Mouse (Mus musculus) hindbrain, embryonic 16.5 days (tissue): ENCODE results near the gene Pxylp1. TPM values are rescaled to one million over a fixed set of nuclear protein-coding genes. Genes with fewer than 3 reads are reported as not detected.

Experiments used
- ATAC-seq: fragments of 200-750 bp; cut with Nextera tagmentation; 2 replicates; pipeline ENCODE4 v1.8.0; 2017; ENCODE audit warnings: moderate TSS enrichment, moderate library complexity
- H3K27ac ChIP-seq: fragments of 300-500 bp; sonication (generic); 2 replicates; pipeline ENCODE4 v1.5.1; 2014; ENCODE audit warnings: low read depth, mild to moderate bottlenecking, control low read depth, low read length, moderate library complexity
- H3K27me3 ChIP-seq: fragments of 300-500 bp; sonication (generic); replicated peaks from 2 replicates; pipeline ENCODE4 v1.6.1; 2014; ENCODE audit warnings: low read length; ENCODE audit not compliant: control insufficient read depth, insufficient read depth
- H3K36me3 ChIP-seq: fragments of 300-500 bp; sonication (generic); 2 replicates; pipeline ENCODE4 v1.6.1; 2014; ENCODE audit warnings: mild to moderate bottlenecking, low read length, moderate library complexity, mixed read lengths; ENCODE audit not compliant: control insufficient read depth, insufficient read depth
- H3K4me1 ChIP-seq: fragments of 300-500 bp; sonication (generic); 2 replicates; pipeline ENCODE4 v1.6.1; 2014; ENCODE audit warnings: low read depth, low read length; ENCODE audit not compliant: control insufficient read depth, insufficient read depth
- H3K4me2 ChIP-seq: fragments of 300-500 bp; sonication (generic); 2 replicates; pipeline ENCODE4 v1.6.1; 2014; ENCODE audit warnings: mild to moderate bottlenecking, low read length, control low read depth, moderate library complexity
- H3K4me3 ChIP-seq: fragments of 300-500 bp; sonication (generic); 2 replicates; pipeline ENCODE4 v1.5.1; 2014; ENCODE audit warnings: mild to moderate bottlenecking, low read length, control low read depth, moderate library complexity
- H3K9ac ChIP-seq: fragments of 300-500 bp; sonication (generic); 2 replicates; pipeline ENCODE4 v1.6.1; 2014; ENCODE audit warnings: low read depth, mild to moderate bottlenecking, control low read depth, low read length, moderate library complexity
- H3K9me3 ChIP-seq: fragments of 300-500 bp; sonication (generic); 2 replicates; pipeline ENCODE4 v1.6.1; 2014; ENCODE audit warnings: mild to moderate bottlenecking, low read length, moderate library complexity; ENCODE audit not compliant: control insufficient read depth
- WGBS: fragments of 180-500 bp; shearing (Covaris S2); extraction: QIAGEN DNeasy Blood & Tissue Kit; methylation state at CpG from one replicate; pipeline ENCODE4 v1.1.7; 2014; 5-methylcytosine and 5-hydroxymethylcytosine counted together
- polyA plus RNA-seq: library from polyadenylated mRNA; unstranded; fragments of >200 nt; fragmentation: Nextera tagmentation; extraction: Ambion mirVana; gene quantifications from 2 replicates; pipeline ENCODE4 v1.2.1, GENCODE M21; 2015

Gene Pxylp1
- polyA plus RNA-seq, 1 experiment from 2014 or later, result 30.7 TPM

DNA sequence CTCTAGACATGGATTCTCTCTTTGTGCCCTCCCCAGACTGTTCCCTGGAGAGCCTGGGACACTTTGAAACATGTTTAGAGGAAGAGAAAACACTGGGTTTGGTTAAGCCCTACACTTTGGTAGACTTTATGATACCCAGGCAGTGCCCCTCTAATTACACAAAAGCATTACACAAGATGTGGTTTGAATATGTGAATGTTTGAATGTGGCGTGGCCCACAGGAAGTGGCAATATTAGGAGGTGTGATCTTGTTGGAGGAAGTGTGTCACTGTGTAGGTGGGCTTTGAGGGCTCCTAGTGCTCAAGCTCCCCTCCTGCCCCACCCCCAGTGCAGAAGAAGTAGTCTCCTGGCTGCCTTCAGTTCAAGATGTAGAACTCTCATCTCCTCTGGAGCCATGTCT is 4.2 kb upstream of the Pxylp1 start:
- ATAC-seq, result no peak
- no peaks in the 10 kb centered on the region for H3K36me3 ChIP-seq
- H3K9ac ChIP-seq, result no peak overlapping the region
- WGBS, result 86% methylated on average over 1 of the region's 1 CpGs
- H3K27me3 ChIP-seq, result no peaks in the 10 kb centered on the region
- no peak overlapping the region for H3K4me2 ChIP-seq
- no peak overlapping the region for H3K4me3 ChIP-seq
- no peaks in the 10 kb centered on the region for H3K9me3 ChIP-seq
- H3K4me1 ChIP-seq, result peaks cover 5% of the 10 kb centered on the region
- no peak overlapping the region for H3K27ac ChIP-seq

DNA sequence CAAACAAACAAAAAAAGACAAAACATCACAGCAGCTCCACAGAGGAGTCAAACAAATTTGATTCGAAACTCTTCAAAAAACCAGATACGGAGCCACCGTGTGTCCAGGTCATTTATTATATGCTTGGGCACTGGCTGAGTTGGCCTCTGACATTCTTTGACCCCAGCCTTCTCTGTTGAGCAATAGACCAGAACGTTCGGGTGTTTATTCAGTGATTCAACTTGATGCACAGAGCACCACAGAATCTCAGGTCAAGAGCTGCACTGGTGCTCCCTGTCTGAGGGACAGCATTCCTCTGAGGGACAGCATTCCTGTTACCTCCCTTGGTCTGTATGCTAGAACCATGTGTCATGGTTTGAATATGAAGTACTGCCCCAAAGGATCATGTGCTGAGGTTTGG is 1.1 kb upstream of the Pxylp1 start:
- no peak overlapping the region for H3K4me2 ChIP-seq
- H3K27me3 ChIP-seq, result no peaks in the 10 kb centered on the region
- no peak overlapping the region for H3K27ac ChIP-seq
- H3K9me3 ChIP-seq, result no peaks in the 10 kb centered on the region
- H3K4me3 ChIP-seq, result no peak overlapping the region
- ATAC-seq, result no peak
- H3K9ac ChIP-seq, result no peak overlapping the region
- no peaks in the 10 kb centered on the region for H3K36me3 ChIP-seq
- 42% methylated on average over 5 of the region's 5 CpGs for WGBS
- peaks cover 11% of the 10 kb centered on the region for H3K4me1 ChIP-seq

DNA sequence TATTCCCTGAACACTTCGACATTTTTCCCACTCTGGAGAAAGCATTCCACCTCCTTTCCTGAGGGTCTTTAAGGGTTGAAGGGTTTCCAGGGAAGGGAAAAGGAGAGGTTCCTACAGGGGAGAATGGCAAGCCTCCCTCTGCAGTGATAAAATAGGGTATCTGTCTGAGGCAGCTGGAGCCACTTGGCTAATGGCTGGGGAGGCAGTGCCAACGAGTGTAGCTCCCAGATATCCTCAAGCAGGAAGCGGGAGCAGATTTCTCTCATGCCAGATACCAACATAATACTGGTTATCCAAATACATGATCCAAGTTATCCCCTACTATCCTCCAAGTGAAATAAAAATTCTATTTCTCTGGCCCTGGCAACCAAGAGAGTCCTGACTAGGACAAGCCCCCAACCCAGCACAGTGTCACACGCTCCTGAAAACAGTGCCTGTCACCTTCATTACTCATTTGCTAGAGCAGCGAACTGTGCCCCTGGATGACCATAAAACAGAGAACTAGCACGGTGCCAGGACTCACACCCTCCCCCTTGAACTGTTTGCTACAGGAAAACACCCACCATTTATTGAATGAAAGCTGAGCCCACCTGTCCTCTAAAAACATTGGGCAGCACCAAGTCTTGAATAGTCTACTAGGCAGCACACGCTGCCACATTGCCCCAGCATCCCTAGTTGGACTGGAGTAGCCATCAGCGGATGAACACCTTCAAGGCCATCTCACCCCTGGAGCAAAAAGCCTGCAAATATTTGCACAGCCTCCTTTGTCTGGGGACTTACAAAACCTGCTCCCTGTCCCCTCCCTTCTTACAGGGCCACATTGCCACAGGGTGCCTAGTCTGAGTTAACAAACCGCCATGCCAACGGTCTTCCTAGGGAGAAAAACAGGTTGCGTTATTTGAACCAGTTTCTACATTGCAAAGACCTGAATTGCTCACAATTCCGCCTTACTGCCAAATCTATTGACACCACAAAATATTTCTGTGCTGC is 833 bp downstream of the Pxylp1 start:
- H3K27me3 ChIP-seq, result no peaks in the 10 kb centered on the region
- no peaks in the 10 kb centered on the region for H3K36me3 ChIP-seq
- peaks cover 22% of the 10 kb centered on the region for H3K4me1 ChIP-seq
- H3K4me3 ChIP-seq, result no peak overlapping the region
- 52% methylated on average over 12 of the region's 12 CpGs for WGBS
- no peak overlapping the region for H3K9ac ChIP-seq
- H3K27ac ChIP-seq, result no peak overlapping the region
- ATAC-seq, result no peak
- H3K9me3 ChIP-seq, result no peaks in the 10 kb centered on the region
- no peak overlapping the region for H3K4me2 ChIP-seq

DNA sequence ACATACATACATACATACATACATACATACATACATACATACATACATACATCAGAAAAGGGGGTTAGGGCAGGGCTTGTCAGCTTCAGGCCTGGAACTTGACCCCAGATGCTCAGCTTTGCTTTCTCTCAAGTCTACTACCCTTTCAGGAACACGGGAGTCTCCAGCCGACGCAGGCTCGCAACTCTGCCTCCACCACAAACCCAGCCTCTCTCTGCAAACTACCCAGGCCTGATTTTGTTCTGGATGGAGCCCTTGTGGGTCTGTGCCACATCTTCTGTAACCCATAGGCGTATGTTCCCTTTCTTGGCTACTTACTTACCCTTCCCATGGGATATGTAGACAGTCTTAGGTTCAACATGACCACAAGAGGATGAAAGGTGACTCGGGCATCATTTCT is 1.7 kb downstream of the Pxylp1 start:
- no peaks in the 10 kb centered on the region for H3K36me3 ChIP-seq

DNA sequence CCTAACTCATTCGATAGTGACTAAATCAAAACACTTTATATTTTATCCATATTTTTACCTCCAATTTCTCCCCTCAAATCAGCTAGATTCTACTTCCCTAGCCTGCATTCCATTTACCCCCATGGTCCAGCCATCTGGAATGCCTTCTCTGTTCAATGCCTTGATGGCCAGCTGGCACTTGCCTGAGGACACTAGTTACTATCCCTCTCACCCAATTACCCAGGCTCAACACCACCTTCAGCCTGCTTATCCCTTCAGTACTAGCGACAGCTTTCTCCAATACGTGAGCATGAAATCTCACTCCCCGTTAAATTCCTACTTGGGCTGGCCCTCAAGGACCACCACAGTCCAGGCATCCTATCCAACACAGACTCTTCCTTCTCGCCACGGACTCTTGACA is 2.2 kb downstream of the Pxylp1 start:
- H3K4me2 ChIP-seq, result peak overlapping the region; percentile 70; the same call in 1 of the 2 replicates
- H3K27me3 ChIP-seq, result no peaks in the 10 kb centered on the region
- H3K4me1 ChIP-seq, result peaks cover 24% of the 10 kb centered on the region
- no peak overlapping the region for H3K27ac ChIP-seq
- WGBS, result 69% methylated on average over 6 of the region's 6 CpGs
- no peak overlapping the region for H3K9ac ChIP-seq
- no peaks in the 10 kb centered on the region for H3K9me3 ChIP-seq
- H3K4me3 ChIP-seq, result no peak overlapping the region
- no peaks in the 10 kb centered on the region for H3K36me3 ChIP-seq
- ATAC-seq, result no peak

More for the DNA sequence above, 1.7 kb downstream of the Pxylp1 start:
- H3K4me2 ChIP-seq, result no peak overlapping the region
- 90% methylated on average over 6 of the region's 6 CpGs for WGBS
- H3K9me3 ChIP-seq, result no peaks in the 10 kb centered on the region
- peaks cover 24% of the 10 kb centered on the region for H3K4me1 ChIP-seq
- no peaks in the 10 kb centered on the region for H3K27me3 ChIP-seq
- no peak overlapping the region for H3K4me3 ChIP-seq
- H3K27ac ChIP-seq, result no peak overlapping the region
- no peak for ATAC-seq
- H3K9ac ChIP-seq, result no peak overlapping the region

DNA sequence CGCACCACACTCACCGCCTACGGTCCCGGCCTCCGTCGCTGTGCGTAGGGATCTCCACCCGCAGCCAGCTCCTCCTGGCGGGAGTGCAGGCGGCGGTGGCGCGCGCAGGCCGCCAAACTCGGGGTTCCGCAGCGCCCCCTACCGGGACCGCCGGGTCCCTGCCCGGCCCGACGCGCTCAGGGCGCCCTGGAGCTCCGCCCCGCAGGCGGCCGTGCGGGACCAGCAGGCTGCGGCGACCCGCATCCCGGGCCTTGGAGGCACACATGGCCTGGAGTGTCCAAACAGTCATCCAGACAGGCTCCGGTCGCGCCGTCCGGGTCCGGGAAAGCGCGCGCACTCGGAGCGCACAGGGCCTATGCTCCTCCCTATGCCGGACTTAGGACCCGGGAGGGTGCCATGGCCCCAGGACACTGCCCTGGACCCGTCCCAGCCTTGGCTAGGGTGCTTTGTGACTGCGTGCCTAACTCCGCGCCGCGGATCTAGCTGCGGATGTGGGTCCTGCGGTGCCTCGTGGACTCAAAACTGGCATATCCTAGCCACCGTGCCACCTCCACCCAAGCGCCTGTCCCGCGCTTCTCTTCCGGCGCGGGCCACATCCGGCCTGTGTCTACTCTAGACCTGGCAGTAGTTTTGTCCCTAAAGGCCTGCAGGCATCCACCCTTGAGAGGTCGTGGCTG is 3.0 kb downstream of the Pxylp1 start:
- ATAC-seq, result peak; percentile 81
- H3K4me2 ChIP-seq, result peak overlapping the region; percentile 70
- H3K9ac ChIP-seq, result peak overlapping the region; percentile 80
- H3K27ac ChIP-seq, result peak overlapping the region; percentile 74
- H3K36me3 ChIP-seq, result no peaks in the 10 kb centered on the region
- H3K4me1 ChIP-seq, result peaks cover 24% of the 10 kb centered on the region
- H3K27me3 ChIP-seq, result no peaks in the 10 kb centered on the region
- H3K9me3 ChIP-seq, result no peaks in the 10 kb centered on the region
- peak overlapping the region; percentile 64 for H3K4me3 ChIP-seq
- under 1% methylated on average over 41 of the region's 66 CpGs for WGBS

DNA sequence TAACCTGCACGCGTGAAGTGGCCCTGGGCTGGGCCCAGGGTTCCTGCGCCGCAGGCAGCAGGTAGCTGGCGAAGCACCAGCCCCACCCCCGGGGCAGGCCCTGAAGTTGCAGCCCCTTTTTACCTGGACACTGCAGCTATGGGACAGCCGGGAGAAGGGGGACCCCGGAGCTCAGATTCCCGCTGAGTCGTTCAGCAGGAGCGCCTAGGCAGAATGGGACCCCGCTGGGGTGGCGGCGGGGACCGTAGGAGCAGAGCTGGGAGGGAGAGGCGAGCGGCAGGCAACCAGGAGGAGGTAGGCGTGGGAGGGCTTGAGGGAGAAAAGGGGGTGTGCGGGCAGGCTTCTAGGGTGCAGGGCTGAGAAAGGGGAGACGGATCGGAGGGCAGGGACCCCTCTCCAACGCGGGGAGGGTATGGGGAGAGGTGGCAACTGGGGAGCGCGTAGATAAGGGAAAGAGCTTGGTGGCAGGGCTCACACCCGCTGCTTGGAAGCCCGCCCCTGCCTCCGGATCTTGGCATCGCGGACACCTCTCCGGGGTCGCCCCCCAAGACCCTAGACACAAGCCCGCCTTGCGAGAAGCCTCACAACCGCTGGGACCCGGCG is 3.6 kb downstream of the Pxylp1 start:
- WGBS, result under 1% methylated on average over 34 of the region's 37 CpGs
- H3K27ac ChIP-seq, result peak overlapping the region; percentile 74
- no peaks in the 10 kb centered on the region for H3K36me3 ChIP-seq
- H3K9ac ChIP-seq, result peak overlapping the region; percentile 80
- ATAC-seq, result peak; percentile 24
- peak overlapping the region; percentile 64 for H3K4me3 ChIP-seq
- H3K4me2 ChIP-seq, result peak overlapping the region; percentile 70
- no peaks in the 10 kb centered on the region for H3K27me3 ChIP-seq
- peaks cover 24% of the 10 kb centered on the region for H3K4me1 ChIP-seq
- no peaks in the 10 kb centered on the region for H3K9me3 ChIP-seq

DNA sequence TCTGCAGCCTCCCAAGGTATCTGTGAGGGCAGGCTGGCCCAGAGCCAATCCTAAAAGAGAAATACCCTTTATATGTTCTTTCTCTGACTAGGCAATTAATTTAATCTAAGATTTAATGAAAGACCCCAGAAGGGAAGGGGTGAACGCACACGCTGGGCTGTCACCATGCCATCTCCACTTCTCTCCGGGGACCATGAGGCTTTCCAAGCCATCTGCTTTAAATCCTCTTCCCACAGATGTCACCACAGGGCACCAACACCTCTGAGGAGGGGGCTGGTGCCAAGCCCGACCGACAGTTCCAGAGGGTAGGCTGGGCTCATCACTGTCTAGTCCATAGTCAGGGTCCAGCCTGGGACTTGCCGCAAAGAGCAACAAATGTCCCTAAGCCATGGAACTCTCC is 4.5 kb downstream of the Pxylp1 start:
- H3K27me3 ChIP-seq, result no peaks in the 10 kb centered on the region
- H3K36me3 ChIP-seq, result no peaks in the 10 kb centered on the region
- WGBS, result 8% methylated on average over 6 of the region's 6 CpGs
- no peak overlapping the region for H3K9ac ChIP-seq
- H3K9me3 ChIP-seq, result no peaks in the 10 kb centered on the region
- peak; percentile 38; the same call in 1 of the 2 replicates for ATAC-seq
- H3K4me1 ChIP-seq, result peaks cover 29% of the 10 kb centered on the region
- peak overlapping the region; percentile 70 for H3K4me2 ChIP-seq
- H3K27ac ChIP-seq, result no peak overlapping the region
- H3K4me3 ChIP-seq, result peak overlapping the region; percentile 64

DNA sequence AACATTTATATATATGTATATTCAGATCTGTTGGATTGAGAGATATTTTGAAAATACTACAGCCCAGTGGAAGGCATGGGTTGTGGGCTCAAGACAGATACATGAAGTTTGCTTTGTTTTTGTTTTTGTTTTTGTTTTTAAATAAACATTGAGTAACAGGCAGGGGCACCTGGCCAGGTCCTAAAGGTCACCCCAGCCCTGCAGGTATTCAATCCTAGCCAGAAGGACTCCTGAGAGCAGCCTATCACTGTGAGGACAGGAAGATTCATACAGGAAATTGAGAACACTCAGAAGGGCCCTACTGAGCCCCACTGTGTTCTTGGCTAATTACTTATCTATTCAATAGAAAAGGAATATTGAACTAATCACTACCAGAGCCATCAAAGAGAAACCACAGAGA is 5.0 kb downstream of the Pxylp1 start:
- Histone ChIP-seq H3K9ac (no peak overlapping the region), H3K4me3 (peak overlapping the region; percentile 64), H3K9me3 (no peaks in the 10 kb centered on the region), H3K36me3 (no peaks in the 10 kb centered on the region), H3K27ac (no peak overlapping the region), H3K4me2 (peak overlapping the region; percentile 70), H3K27me3 (no peaks in the 10 kb centered on the region), H3K4me1 (peaks cover 27% of the 10 kb centered on the region)
- ATAC-seq, result no peak
